Mouse (Mus musculus) gastrocnemius, postnatal 4 days (tissue): Measurements from ENCODE around the gene Atp6v0d1. TPM values are rescaled to one million over a fixed set of nuclear protein-coding genes. Genes with fewer than 3 reads are reported as not detected.
"Not testable (repeated sequence)": the region's sequence is repeated elsewhere in the genome, so short reads cannot be mapped to it uniquely, and the experiment has no call there.

ENCODE experiments used
- DNase-seq, 2 experiments: peaks; one replicate each; pipeline ENCODE4 v3.0.0; 2021 to 2022; ENCODE audit warnings: low spot score in 2 of 2, mixed read lengths in 2 of 2
- long read RNA-seq, 2 experiments: library from polyadenylated mRNA; stranded (forward); transcript quantifications; one replicate each; pipeline ENCODE4 v2.0.0; 2021
- total RNA-seq, 2 experiments: library from RNA; stranded (reverse); gene quantifications; 2 replicates each; pipeline ENCODE4 v1.2.3; 2021

The Atp6v0d1 gene
- total RNA-seq: 10 to 100 TPM; 71.8 to 71.9 TPM
- long read RNA-seq, experiment 1, transcript Atp6v0d1-201 (8 exons, 1,629 nt): major isoform, 77 of 85 reads
- long read RNA-seq, experiment 1, partial matches to known transcripts: 3 of 85 reads
- long read RNA-seq, experiment 1, other reads (novel, unspliced or antisense): 5 of 85 reads
- long read RNA-seq, experiment 2, transcript Atp6v0d1-201 (8 exons, 1,629 nt): major isoform, 68 of 76 reads
- long read RNA-seq, experiment 2, partial matches to known transcripts: 1 of 76 reads
- long read RNA-seq, experiment 2, other reads (novel, unspliced or antisense): 7 of 76 reads

- DNase-seq: peak; percentile 99
Measured at GRCm38 (mm10) chr8:105565952-105566702, at the start of gene Atp6v0d1. TSS of gene Atp6v0d1 (minus strand) at chr8:105566047.

- peak; percentile 51 to 72 for DNase-seq
Measured at GRCm38 (mm10) chr8:105613830-105614511, 48.1 kb upstream of the Atp6v0d1 start.

DNA sequence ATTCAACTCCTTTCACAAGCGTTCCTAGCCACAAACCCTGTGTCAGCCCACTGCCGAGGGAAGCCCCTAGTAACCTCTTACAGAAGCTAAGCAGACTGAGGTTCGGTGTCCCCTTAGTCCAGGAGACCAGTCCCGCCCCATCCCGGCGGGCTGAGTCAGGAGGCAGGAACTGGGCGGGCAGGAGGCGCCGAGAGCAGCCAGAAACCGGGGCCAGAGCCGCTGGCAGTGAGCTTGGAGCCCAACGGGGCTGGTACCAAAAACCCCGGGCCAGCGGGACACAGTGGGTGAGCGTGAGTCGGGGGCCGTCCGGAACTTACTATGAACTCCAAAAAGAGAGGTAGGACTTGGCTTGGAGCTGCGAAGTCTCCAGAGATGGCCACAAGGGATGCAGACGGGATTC is 47.2 kb upstream of the Atp6v0d1 start:
- peak in 1 of 2 experiments; percentile 46 for DNase-seq

DNA sequence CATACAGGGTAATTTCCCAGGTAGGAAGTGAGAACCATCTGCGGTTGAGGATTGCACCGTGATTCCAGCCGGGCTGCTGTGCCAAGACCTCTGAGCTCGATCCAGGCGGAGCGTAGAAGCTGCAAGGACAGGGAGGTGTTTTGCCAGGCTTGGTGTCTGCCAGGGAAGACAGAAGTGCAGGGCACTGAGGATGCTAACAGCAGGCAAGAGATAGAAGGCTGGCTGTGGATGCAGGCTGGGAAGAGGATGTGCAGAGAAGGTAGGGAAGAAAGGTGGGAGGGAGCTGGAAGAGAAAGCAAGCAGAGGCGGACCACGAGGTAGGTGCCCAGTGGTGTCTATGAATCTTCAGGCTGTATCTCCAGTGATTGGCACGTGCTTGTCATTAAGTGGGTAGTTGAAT is 46.0 kb upstream of the Atp6v0d1 start:
- DNase-seq: no peak

- DNase-seq: no peak
Measured at GRCm38 (mm10) chr8:105609771-105610170, 43.9 kb upstream of the Atp6v0d1 start.

DNA sequence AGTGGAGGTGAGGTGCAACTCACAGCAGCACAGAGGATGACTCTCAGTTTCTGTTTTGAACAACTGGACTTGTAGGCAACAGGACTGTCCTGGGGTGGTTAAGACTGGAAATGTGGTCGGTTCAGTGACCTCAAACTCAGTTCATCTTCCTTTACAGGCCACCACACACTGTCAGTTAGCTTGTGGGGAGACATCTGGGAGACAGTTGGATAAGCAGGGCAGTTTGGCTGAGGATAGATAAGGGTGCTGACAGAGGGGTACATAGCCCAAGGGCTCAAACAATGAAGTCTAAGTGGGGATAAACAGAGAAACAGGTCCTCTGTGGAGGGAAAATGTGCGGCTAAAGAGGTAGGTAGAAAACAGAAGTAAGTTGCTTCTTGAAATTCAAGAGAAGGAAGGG is 43.5 kb upstream of the Atp6v0d1 start:
- DNase-seq: no peak

DNA sequence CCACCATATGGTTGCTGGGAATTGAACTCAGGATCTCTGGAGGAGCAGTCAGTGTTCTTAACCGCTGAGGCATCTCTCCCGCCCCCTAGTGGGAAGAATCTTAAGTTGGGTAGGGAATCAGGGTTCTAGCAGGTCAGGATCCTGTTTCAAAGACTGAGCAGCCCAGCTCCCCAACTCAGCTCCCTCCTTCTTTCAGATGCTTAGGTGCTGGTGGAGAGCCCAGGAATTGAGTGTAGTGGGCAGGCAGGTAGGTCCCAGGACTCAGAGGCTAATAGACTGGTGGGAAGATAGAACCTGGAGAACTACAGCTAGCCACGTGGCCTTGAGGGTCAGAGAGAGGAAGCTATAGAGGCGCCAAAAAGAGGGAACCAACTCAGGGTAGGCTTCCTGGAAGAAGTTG is 41.8 kb upstream of the Atp6v0d1 start:
- DNase-seq: no peak

GRCm38 (mm10) chr8:105607062-105607461 is 41.2 kb upstream of the Atp6v0d1 start:
- DNase-seq: no peak

DNA sequence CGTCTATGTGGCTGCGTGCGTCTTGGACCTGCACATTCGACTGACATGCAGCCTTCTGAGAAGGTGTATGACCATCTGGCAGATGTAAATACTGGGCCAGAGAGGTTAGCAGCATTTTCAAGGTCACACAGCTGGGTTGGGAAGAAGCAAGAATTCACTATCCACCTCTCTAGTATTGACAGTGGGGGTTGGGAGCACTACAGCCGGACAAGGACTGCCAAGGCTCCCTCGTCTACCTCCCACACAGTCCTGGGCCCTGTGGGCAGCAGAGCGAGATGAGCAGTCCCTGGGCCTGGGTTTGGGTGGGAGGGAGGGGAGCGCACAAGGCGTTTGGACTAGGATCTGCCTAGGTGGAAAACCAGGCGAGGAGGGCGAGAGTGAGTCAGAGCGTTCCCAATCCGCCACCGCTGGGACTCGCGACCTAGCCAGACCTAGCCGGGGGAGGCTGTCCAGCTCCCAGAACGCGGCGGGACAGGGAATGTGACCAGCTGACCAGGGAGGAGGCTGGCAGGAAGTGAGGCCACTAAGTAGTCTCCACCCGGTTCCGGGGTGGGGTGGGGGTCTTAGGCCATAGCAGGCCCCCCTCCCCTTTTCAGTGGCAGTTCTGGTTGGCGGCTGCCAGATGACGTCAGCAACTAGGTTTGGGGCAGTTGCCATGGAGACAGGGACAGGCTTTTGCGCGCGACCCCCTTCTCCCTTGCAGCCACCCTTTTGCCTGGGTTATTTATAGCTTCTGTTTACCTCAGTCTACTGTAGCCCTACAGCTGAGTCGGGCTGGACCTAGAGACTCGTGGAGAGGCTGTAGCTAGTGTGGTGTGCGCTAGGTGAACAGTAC is 40.6 kb upstream of the Atp6v0d1 start:
- DNase-seq: peak; percentile 53 to 73

DNA sequence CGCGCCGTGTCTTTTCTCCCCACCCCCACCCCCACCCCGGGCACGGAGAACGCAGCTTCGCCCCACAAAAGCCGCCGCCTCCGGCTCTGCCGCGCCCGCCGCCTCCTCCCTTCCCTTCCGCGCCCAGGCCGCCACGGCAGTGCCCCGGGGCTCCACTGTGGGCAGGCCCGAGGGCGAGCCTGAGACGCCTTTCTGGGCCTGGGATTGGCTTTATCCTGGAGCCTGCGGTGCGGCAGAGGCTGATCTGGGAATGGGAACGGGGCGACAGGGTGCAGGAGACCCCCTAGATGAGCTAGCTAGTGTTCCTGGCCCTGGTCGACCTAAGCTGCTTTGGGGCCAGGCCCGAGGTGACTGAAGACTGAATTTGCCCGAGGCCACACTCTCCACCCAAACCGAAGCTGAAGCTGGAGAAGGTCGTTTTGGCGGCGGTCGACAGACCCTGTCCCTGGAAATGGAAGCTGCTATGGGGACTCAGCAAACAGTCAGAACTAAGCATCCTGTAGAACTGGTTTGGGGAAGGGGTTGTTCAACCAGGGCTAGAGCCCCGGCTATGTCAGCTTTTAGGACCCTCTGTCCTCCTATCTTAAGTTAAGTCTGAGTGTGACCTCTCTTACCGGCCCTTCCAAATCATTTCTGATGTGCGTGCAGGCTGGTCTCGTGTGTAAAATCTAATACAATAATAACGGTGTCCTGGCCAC is 39.8 kb upstream of the Atp6v0d1 start:
- peak in 1 of 2 experiments; percentile 56 for DNase-seq

- peak; percentile 71 to 81 for DNase-seq
Measured at GRCm38 (mm10) chr8:105604804-105605381, 39.0 kb upstream of the Atp6v0d1 start, which contains the start of gene Ripor1. TSS of gene Ripor1 (plus strand) at chr8:105605255.

DNA sequence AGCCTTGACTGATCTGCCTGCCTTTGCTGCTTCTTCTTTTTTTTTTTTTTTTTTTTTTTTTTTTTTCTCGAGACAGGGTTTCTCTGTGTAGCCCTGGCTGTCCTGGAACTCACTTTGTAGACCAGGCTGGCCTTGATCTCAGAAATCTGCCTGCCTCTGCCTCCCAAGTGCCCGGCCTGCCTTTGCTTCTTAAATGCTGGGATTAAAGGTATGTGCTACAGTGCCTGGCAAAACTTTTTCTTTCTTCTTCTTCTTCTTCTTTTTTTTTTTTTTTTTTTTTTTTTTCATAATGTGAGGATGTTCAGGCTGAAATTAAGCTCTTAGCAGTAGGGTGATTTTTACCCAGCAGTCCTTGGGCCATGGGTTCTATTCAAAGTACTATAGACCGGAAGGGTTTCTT is 36.7 kb upstream of the Atp6v0d1 start:
- DNase-seq: not testable (repeated sequence)

GRCm38 (mm10) chr8:105601301-105601700 is 35.5 kb upstream of the Atp6v0d1 start:
- no peak for DNase-seq

GRCm38 (mm10) chr8:105598777-105599176 is 32.9 kb upstream of the Atp6v0d1 start:
- no peak for DNase-seq

- peak in 1 of 2 experiments; percentile 59 for DNase-seq
Measured at GRCm38 (mm10) chr8:105596362-105597034, 30.7 kb upstream of the Atp6v0d1 start.

- DNase-seq: no peak
Measured at GRCm38 (mm10) chr8:105594451-105595242, 28.8 kb upstream of the Atp6v0d1 start.

- DNase-seq: peak in 1 of 2 experiments; percentile 56
Measured at GRCm38 (mm10) chr8:105593859-105594258, 28.0 kb upstream of the Atp6v0d1 start.

DNA sequence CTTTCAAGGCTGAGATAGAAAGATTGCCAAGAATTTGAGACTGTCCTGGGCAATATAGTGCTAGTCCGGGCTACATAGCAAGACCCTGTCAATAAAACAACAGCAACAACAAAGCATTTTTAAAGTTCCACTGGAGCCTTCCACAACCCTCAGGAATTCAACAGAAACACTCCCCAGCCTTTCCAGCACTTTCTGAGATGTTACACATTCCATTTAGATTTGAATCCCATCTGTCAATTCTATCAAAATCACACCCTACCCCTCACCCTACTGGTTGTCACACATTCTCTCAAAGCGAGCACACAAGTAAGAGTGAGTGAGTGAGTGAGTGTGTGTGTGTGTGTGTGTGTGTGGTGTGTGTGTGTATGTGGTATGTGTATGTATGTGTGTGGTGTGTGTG is 26.6 kb upstream of the Atp6v0d1 start:
- no peak for DNase-seq

GRCm38 (mm10) chr8:105579719-105580118 is 13.9 kb upstream of the Atp6v0d1 start:
- DNase-seq: no peak
